ENCODE assay signal across 7 mouse cellular contexts in genomic region chr14:121445194-121445593, GRCm38 (mm10). TPM values are rescaled to one million over a fixed set of nuclear protein-coding genes. Genes with fewer than 3 reads are reported as not detected.
A peak's percentile ranks its signal among the peaks of the same experiment; 100 is the strongest.
DNase-seq lines count a peak whose midpoint lies in the region; ATAC-seq lines count a peak whose summit lies in the region.

No protein-coding gene starts in this region.

- H3K27me3 ChIP-seq in heart, embryonic 16.5 days (ENCODE audit: control insufficient read depth, insufficient read depth, low read length) = no peaks in the 10 kb centered on the region

- H3K27ac ChIP-seq in heart, embryonic 16.5 days (ENCODE audit: low read length) = no peak overlapping the region

- WGBS in heart, embryonic 16.5 days = 15% methylated on average over 8 of the region's 8 CpGs

- ATAC-seq in CD4-positive, CD25-positive, alpha-beta regulatory T cell, adult 4 months = peak; percentile 90
- ATAC-seq in heart, embryonic 16.5 days (replicated peaks; ENCODE audit: extremely low read depth, insufficient read depth, low FRiP score) = peak; percentile 63

- H3K9ac ChIP-seq in heart, embryonic 16.5 days (ENCODE audit: low read length) = no peak overlapping the region

- peak; percentile 61 for DNase-seq in MN1 (ENCODE audit: low spot score)
- peak; percentile 80 for DNase-seq in embryo, embryonic 11 days
- DNase-seq in kidney, postnatal 14 days = peak; percentile 76
- DNase-seq in lung, postnatal 25 days (ENCODE audit: low spot score) = peak; percentile 45
- peak; percentile 66 for DNase-seq in right cerebral cortex, postnatal 4 days

- no peaks in the 10 kb centered on the region for H3K9me3 ChIP-seq in heart, embryonic 16.5 days (replicated peaks; ENCODE audit: control insufficient read depth, low read length)

- H3K4me3 ChIP-seq in heart, embryonic 16.5 days (ENCODE audit: low read length) = no peak overlapping the region

- no peak overlapping the region for H3K4me2 ChIP-seq in heart, embryonic 16.5 days (ENCODE audit: low read depth, low read length)

- no peaks in the 10 kb centered on the region for H3K36me3 ChIP-seq in heart, embryonic 16.5 days (ENCODE audit: control insufficient read depth, insufficient read depth)

- peaks cover 3% of the 10 kb centered on the region; the same call in 1 of the 2 replicates for H3K4me1 ChIP-seq in heart, embryonic 16.5 days (ENCODE audit: control insufficient read depth, insufficient read depth, low read length)

RNA-seq across cellular contexts. Expression of gene Slc15a1, which starts 59.9 kb away (rescaled TPM):
- polyA plus RNA-seq in CD4-positive, CD25-positive, alpha-beta regulatory T cell, adult 4 months (2017; shearing (Covaris generic)) = under 1 TPM in 1 of 2 experiments, not detected in 1; 0.16 TPM
- polyA plus RNA-seq in heart, embryonic 16.5 days (2015; fragmentation: Nextera tagmentation; extraction: Ambion mirVana) = 0.17 and 0.89 TPM in 2 replicates
